Mouse (Mus musculus) embryonic facial prominence, embryonic 12.5 days (tissue): Measurements from ENCODE around the gene Carmil1. TPM values are rescaled to one million over a fixed set of nuclear protein-coding genes. Genes with fewer than 3 reads are reported as not detected.

Source experiments
- ATAC-seq: fragments of 200-750 bp; cut with Nextera tagmentation; 2 replicates; pipeline ENCODE4 v1.8.0; 2017; ENCODE audit not compliant: insufficient number of reproducible peaks, insufficient read depth, low FRiP score, low TSS enrichment
- H3K27ac ChIP-seq: fragments of 300-500 bp; sonication (generic); 2 replicates; pipeline ENCODE4 v1.5.1; 2016; ENCODE audit warnings: mild to moderate bottlenecking
- H3K27me3 ChIP-seq: fragments of 300-500 bp; sonication (generic); 2 replicates; pipeline ENCODE4 v1.6.1; 2016; ENCODE audit warnings: mild to moderate bottlenecking, moderate library complexity
- H3K36me3 ChIP-seq: fragments of 300-500 bp; sonication (generic); 2 replicates; pipeline ENCODE4 v1.6.1; 2016; ENCODE audit warnings: mild to moderate bottlenecking
- H3K4me1 ChIP-seq: fragments of 300-500 bp; sonication (generic); 2 replicates; pipeline ENCODE4 v1.6.1; 2016
- H3K4me2 ChIP-seq: fragments of 300-500 bp; sonication (generic); replicated peaks from 2 replicates; pipeline ENCODE4 v1.6.1; 2016; ENCODE audit warnings: mild to moderate bottlenecking, moderate library complexity
- H3K4me3 ChIP-seq: fragments of 300-500 bp; sonication (generic); 2 replicates; pipeline ENCODE4 v1.5.1; 2016; ENCODE audit warnings: mild to moderate bottlenecking
- H3K9ac ChIP-seq: fragments of 300-500 bp; sonication (generic); 2 replicates; pipeline ENCODE4 v1.6.1; 2016; ENCODE audit warnings: mild to moderate bottlenecking, moderate library complexity
- H3K9me3 ChIP-seq: fragments of 300-500 bp; sonication (generic); 2 replicates; pipeline ENCODE4 v1.6.1; 2016; ENCODE audit warnings: mild to moderate bottlenecking, moderate library complexity
- WGBS: fragments of 180-500 bp; shearing (Covaris S2); methylation state at CpG from one replicate; pipeline ENCODE4 v1.1.7; 2016; 5-methylcytosine and 5-hydroxymethylcytosine counted together
- polyA plus RNA-seq: library from polyadenylated mRNA; unstranded; fragments of >200 nt; fragmentation: Nextera tagmentation; extraction: Ambion mirVana; gene quantifications from 2 replicates; pipeline ENCODE4 v1.2.1, GENCODE M21; 2016

Gene Carmil1
- polyA plus RNA-seq, 1 experiment from 2014 or later, result 40.1 TPM

DNA sequence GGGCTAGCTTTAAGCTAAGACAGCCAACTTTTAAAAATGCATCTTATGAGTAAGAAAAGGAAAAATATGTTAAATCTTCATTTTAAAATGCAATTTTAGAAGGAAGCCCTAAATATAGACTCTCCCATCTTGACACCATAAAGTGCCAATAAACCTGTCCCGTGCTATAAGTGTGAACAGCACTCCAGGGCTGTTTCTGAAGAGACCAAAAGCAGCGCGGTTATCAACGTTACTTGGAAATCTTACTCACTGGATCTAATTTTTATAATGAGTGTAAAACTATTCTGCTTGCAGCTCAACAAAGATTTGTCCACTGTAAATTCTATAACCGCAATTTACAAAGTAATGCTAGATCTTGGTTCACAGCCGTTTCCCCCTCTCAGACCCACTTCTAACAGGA, 232.0 kb downstream of the Carmil1 start:
- H3K9me3 ChIP-seq, result no peaks in the 10 kb centered on the region
- no peaks in the 10 kb centered on the region for H3K27me3 ChIP-seq
- H3K27ac ChIP-seq, result no peak overlapping the region
- no peak overlapping the region for H3K9ac ChIP-seq
- H3K4me1 ChIP-seq, result no peaks in the 10 kb centered on the region
- 78% methylated on average over 6 of the region's 6 CpGs for WGBS
- no peak for ATAC-seq
- H3K4me3 ChIP-seq, result no peak overlapping the region
- H3K4me2 ChIP-seq, result no peak overlapping the region
- no peaks in the 10 kb centered on the region for H3K36me3 ChIP-seq

GRCm38 (mm10) chr13:24045271-24045670, 235.3 kb downstream of the Carmil1 start:
- Histone ChIP-seq H3K4me1 (no peaks in the 10 kb centered on the region), H3K27me3 (no peaks in the 10 kb centered on the region), H3K9ac (no peak overlapping the region), H3K4me3 (no peak overlapping the region), H3K9me3 (no peaks in the 10 kb centered on the region), H3K4me2 (no peak overlapping the region), H3K36me3 (peaks cover 9% of the 10 kb centered on the region; the same call in 1 of the 2 replicates), H3K27ac (no peak overlapping the region)
- 64% methylated on average over 3 of the region's 3 CpGs for WGBS
- ATAC-seq, result no peak

DNA sequence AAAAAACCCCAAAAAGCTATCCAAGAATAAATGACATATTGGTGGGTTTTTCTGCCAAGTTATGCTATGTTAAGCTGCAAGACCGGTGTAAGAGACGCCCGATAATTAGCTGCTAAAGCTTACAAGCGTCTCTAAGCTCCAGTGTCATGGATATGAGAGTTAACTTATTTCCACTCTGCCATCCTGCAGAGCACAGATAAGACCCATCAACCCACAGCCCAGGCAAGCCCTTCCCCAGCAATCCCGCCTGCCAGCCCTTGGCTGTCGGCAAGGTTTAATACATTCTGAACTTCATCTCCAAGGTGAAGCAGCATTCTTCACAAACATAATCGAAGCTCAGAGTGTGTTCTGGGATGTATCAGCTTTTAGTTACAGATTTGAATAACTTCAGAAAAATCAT, 240.4 kb downstream of the Carmil1 start:
- Histone ChIP-seq H3K4me1 (no peaks in the 10 kb centered on the region), H3K9ac (no peak overlapping the region), H3K4me3 (no peak overlapping the region), H3K9me3 (no peaks in the 10 kb centered on the region), H3K27ac (no peak overlapping the region), H3K27me3 (no peaks in the 10 kb centered on the region), H3K36me3 (peaks cover 15% of the 10 kb centered on the region; the same call in 1 of the 2 replicates), H3K4me2 (no peak overlapping the region)
- no peak for ATAC-seq
- 85% methylated on average over 7 of the region's 7 CpGs for WGBS

- Histone ChIP-seq H3K4me1 (no peaks in the 10 kb centered on the region), H3K9ac (no peak overlapping the region), H3K9me3 (no peaks in the 10 kb centered on the region), H3K4me3 (no peak overlapping the region), H3K4me2 (no peak overlapping the region), H3K27me3 (no peaks in the 10 kb centered on the region), H3K27ac (no peak overlapping the region), H3K36me3 (peaks cover 15% of the 10 kb centered on the region; the same call in 1 of the 2 replicates)
- no peak for ATAC-seq
- WGBS, result 88% methylated on average over 3 of the region's 3 CpGs
These were observed 243.1 kb downstream of the Carmil1 start for GRCm38 (mm10) chr13:24037502-24037901.

GRCm38 (mm10) chr13:24036150-24036549, 244.4 kb downstream of the Carmil1 start:
- H3K4me3 ChIP-seq, result no peak overlapping the region
- no peaks in the 10 kb centered on the region for H3K27me3 ChIP-seq
- H3K9me3 ChIP-seq, result no peaks in the 10 kb centered on the region
- peaks cover 10% of the 10 kb centered on the region; the same call in 1 of the 2 replicates for H3K36me3 ChIP-seq
- ATAC-seq, result no peak
- H3K9ac ChIP-seq, result no peak overlapping the region
- H3K4me2 ChIP-seq, result no peak overlapping the region
- H3K27ac ChIP-seq, result no peak overlapping the region
- WGBS, result 76% methylated on average over 18 of the region's 18 CpGs
- H3K4me1 ChIP-seq, result no peaks in the 10 kb centered on the region

- 0 out of 2 replicates have a peak, but pooled peaks cover 3% of the 10 kb centered on the region for H3K36me3 ChIP-seq
- ATAC-seq, result no peak
These were observed 253.1 kb downstream of the Carmil1 start for GRCm38 (mm10) chr13:24027191-24028170.

DNA sequence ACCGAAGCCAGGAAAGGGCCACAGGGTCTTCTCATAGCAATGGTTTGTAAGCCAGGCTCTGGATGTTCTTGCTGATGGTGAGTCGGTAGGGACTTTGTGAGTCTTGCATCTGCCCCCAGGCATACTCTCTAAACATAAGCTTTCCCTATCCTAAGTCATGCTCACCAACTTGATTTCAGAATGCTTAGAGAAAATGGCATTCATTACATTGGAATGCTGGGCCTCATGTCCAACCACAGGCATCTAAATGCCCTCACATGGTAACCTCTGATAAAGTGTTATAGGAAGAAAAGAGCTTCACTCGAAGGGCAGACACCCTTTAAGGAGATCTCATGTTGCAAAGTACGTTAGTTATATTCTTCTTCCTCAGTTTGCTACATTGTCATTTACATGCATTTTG, 262.1 kb downstream of the Carmil1 start:
- Histone ChIP-seq H3K9ac (no peak overlapping the region), H3K4me3 (no peak overlapping the region), H3K36me3 (no peaks in the 10 kb centered on the region), H3K27me3 (no peaks in the 10 kb centered on the region), H3K27ac (no peak overlapping the region), H3K4me2 (no peak overlapping the region), H3K4me1 (no peaks in the 10 kb centered on the region), H3K9me3 (no peaks in the 10 kb centered on the region)
- WGBS, result 71% methylated on average over 4 of the region's 4 CpGs
- ATAC-seq, result no peak

More at GRCm38 (mm10) chr13:24027191-24028170, 253.1 kb downstream of the Carmil1 start:
- Histone ChIP-seq H3K27ac (no peak overlapping the region), H3K4me2 (no peak overlapping the region), H3K9me3 (no peaks in the 10 kb centered on the region), H3K4me3 (no peak overlapping the region), H3K4me1 (no peaks in the 10 kb centered on the region), H3K9ac (no peak overlapping the region), H3K27me3 (no peaks in the 10 kb centered on the region)
- WGBS, result 60% methylated on average over 5 of the region's 5 CpGs

GRCm38 (mm10) chr13:24005528-24005927, 275.1 kb downstream of the Carmil1 start:
- no peak overlapping the region for H3K9ac ChIP-seq
- no peak for ATAC-seq
- WGBS, result 83% methylated on average over 2 of the region's 2 CpGs
- H3K4me2 ChIP-seq, result no peak overlapping the region
- no peaks in the 10 kb centered on the region for H3K4me1 ChIP-seq
- H3K9me3 ChIP-seq, result no peaks in the 10 kb centered on the region
- H3K27ac ChIP-seq, result no peak overlapping the region
- H3K36me3 ChIP-seq, result peaks cover 5% of the 10 kb centered on the region; the same call in 1 of the 2 replicates
- no peaks in the 10 kb centered on the region for H3K27me3 ChIP-seq
- no peak overlapping the region for H3K4me3 ChIP-seq

DNA sequence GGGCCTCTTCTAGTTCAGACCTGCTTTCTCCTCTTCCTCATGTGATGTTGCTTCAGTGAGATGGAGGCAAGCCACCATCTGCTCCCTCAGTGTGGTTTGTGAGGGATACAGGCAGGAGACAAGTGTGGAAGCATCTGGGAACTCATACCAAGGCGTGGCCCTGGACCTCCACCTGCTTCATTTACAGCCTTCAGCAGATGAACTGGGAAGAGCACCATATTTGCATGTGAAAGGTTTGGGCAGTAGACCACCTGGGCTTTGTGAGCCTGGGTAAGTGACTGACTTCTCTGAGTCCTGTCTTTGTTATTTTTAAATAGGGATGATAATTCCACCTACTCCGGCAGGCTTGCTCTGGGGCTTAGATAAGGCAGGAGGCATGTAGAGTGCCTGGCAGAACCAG, 278.8 kb downstream of the Carmil1 start:
- ATAC-seq, result no peak
- H3K4me2 ChIP-seq, result no peak overlapping the region
- H3K9ac ChIP-seq, result no peak overlapping the region
- 69% methylated on average over 2 of the region's 2 CpGs for WGBS
- H3K36me3 ChIP-seq, result no peaks in the 10 kb centered on the region
- H3K27ac ChIP-seq, result no peak overlapping the region
- H3K4me1 ChIP-seq, result no peaks in the 10 kb centered on the region
- H3K9me3 ChIP-seq, result no peaks in the 10 kb centered on the region
- H3K4me3 ChIP-seq, result no peak overlapping the region
- H3K27me3 ChIP-seq, result no peaks in the 10 kb centered on the region

GRCm38 (mm10) chr13:24001081-24001480, 279.5 kb downstream of the Carmil1 start:
- Histone ChIP-seq H3K9me3 (no peaks in the 10 kb centered on the region), H3K27me3 (no peaks in the 10 kb centered on the region), H3K36me3 (no peaks in the 10 kb centered on the region), H3K4me3 (no peak overlapping the region), H3K27ac (no peak overlapping the region), H3K9ac (no peak overlapping the region), H3K4me2 (no peak overlapping the region), H3K4me1 (no peaks in the 10 kb centered on the region)
- WGBS, result 76% methylated on average over 2 of the region's 2 CpGs
- ATAC-seq, result no peak

DNA sequence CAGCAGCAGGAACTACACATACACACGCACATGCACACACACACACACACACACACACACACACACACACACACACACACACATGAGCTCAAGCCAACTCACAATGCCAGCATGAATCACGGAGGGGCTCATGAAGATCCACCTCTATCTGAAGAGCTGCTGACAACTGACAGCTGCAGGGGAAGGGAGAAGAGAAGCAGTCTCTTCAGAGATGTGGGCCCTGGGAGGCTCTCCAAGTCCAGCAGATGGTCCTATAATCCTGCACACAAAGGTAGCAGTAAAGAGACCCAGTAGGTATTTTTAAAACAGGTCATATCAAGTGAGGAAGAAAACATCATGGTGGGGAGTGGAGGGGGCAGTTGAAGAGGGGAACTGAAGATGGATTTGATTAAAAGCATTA, 281.8 kb downstream of the Carmil1 start:
- no peaks in the 10 kb centered on the region for H3K36me3 ChIP-seq
- no peak overlapping the region for H3K9ac ChIP-seq
- no peak overlapping the region for H3K4me2 ChIP-seq
- no peak for ATAC-seq
- H3K27me3 ChIP-seq, result peaks cover 5% of the 10 kb centered on the region
- no peaks in the 10 kb centered on the region for H3K9me3 ChIP-seq
- no peak overlapping the region for H3K4me3 ChIP-seq
- H3K27ac ChIP-seq, result no peak overlapping the region
- no peaks in the 10 kb centered on the region for H3K4me1 ChIP-seq
- WGBS, result 84% methylated on average over 2 of the region's 2 CpGs

DNA sequence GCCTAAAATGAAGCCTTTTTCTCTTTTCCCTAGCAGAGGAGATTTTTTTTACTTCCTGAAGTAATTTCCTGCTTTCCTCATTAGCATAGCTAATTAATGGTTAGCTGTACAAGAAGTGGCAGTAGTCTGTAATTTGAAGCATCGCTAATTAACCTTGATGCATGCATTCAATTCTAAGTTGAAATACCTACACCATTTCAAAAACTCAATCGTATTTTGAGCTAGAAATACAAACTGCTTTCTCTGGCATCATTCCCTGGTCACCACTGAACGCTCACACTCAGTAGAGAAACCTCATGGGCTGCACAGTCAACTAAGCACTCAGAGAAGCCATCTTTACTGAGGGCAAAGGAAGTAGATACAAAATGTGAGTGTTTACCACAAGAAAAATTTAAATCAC, 285.8 kb downstream of the Carmil1 start:
- H3K4me3 ChIP-seq, result no peak overlapping the region
- no peaks in the 10 kb centered on the region for H3K9me3 ChIP-seq
- no peak overlapping the region for H3K4me2 ChIP-seq
- WGBS, result 59% methylated on average over 3 of the region's 3 CpGs
- no peaks in the 10 kb centered on the region for H3K4me1 ChIP-seq
- ATAC-seq, result no peak
- H3K9ac ChIP-seq, result no peak overlapping the region
- peaks cover 28% of the 10 kb centered on the region for H3K27me3 ChIP-seq
- no peaks in the 10 kb centered on the region for H3K36me3 ChIP-seq
- H3K27ac ChIP-seq, result no peak overlapping the region
